Mouse (Mus musculus) E14TG2a.4 (cell line): Measurements from ENCODE around the gene Zfp719.
A peak's percentile ranks its signal among the peaks of the same experiment; 100 is the strongest.

Source experiments
- H3K27me3 ChIP-seq: 2 replicates; pipeline ENCODE4 v1.6.1; 2014; ENCODE audit warnings: low read length, control low read depth; ENCODE audit not compliant: insufficient read depth
- H3K36me3 ChIP-seq: 2 replicates; pipeline ENCODE4 v1.6.1; 2014; ENCODE audit warnings: low read length, control low read depth; ENCODE audit not compliant: insufficient read depth
- H3K4me1 ChIP-seq: replicated peaks from 2 replicates; pipeline ENCODE4 v1.6.1; 2014; ENCODE audit warnings: low read depth, low read length, control low read depth
- H3K4me3 ChIP-seq: replicated peaks from 2 replicates; pipeline ENCODE4 v1.5.1; 2014; ENCODE audit warnings: mild to moderate bottlenecking, low read length
- H3K9me3 ChIP-seq: 2 replicates; pipeline ENCODE4 v1.6.1; 2014; ENCODE audit warnings: low read length, control low read depth
- CTCF ChIP-seq: conservative IDR thresholded peaks from 2 replicates; pipeline ENCODE4 v1.5.1; 2014; ENCODE audit warnings: low read length
- NANOG ChIP-seq: IDR thresholded peaks from 2 replicates; pipeline ENCODE4 v1.6.1; 2014; ENCODE audit warnings: borderline replicate concordance, low read length, mixed read lengths
- POU5F1 ChIP-seq: IDR thresholded peaks from 2 replicates; pipeline ENCODE4 v1.6.1; 2014; ENCODE audit warnings: low read length, borderline replicate concordance

Zfp719 gene

GRCm38 (mm10) chr7:43548206-43548605, 31.2 kb upstream of the Zfp719 start:
- Histone ChIP-seq H3K9me3 (no peaks in the 10 kb centered on the region), H3K4me3 (no peak overlapping the region), H3K36me3 (no peaks in the 10 kb centered on the region), H3K27me3 (peaks cover 3% of the 10 kb centered on the region; the same call in 1 of the 2 replicates), H3K4me1 (peaks cover 32% of the 10 kb centered on the region)
- TF ChIP-seq CTCF (no peak), POU5F1 (no peak), NANOG (no peak)

- TF ChIP-seq NANOG (no peak), POU5F1 (no peak), CTCF (no peak)
- no peaks in the 10 kb centered on the region for H3K27me3 ChIP-seq
- H3K36me3 ChIP-seq: no peaks in the 10 kb centered on the region
- H3K4me1 ChIP-seq: peaks cover 8% of the 10 kb centered on the region
- H3K9me3 ChIP-seq: no peaks in the 10 kb centered on the region
- H3K4me3 ChIP-seq: no peak overlapping the region
Measured at GRCm38 (mm10) chr7:43553153-43553552, 26.3 kb upstream of the Zfp719 start.

- no peak for TF ChIP-seq CTCF
- TF ChIP-seq NANOG: no peak
- no peak for TF ChIP-seq POU5F1
- Histone ChIP-seq H3K9me3 (no peaks in the 10 kb centered on the region), H3K4me1 (no peaks in the 10 kb centered on the region), H3K36me3 (no peaks in the 10 kb centered on the region), H3K4me3 (no peak overlapping the region), H3K27me3 (no peaks in the 10 kb centered on the region)
Measured at GRCm38 (mm10) chr7:43554550-43554949, 24.9 kb upstream of the Zfp719 start.

- H3K36me3 ChIP-seq: no peaks in the 10 kb centered on the region
- no peaks in the 10 kb centered on the region for H3K27me3 ChIP-seq
- H3K9me3 ChIP-seq: no peaks in the 10 kb centered on the region
- TF ChIP-seq CTCF (no peak), NANOG (no peak), POU5F1 (no peak)
- H3K4me3 ChIP-seq: no peak overlapping the region
- H3K4me1 ChIP-seq: no peaks in the 10 kb centered on the region
Measured at GRCm38 (mm10) chr7:43555351-43555750, 24.1 kb upstream of the Zfp719 start.

GRCm38 (mm10) chr7:43556901-43557300, 22.5 kb upstream of the Zfp719 start:
- Histone ChIP-seq H3K4me1 (no peaks in the 10 kb centered on the region), H3K9me3 (no peaks in the 10 kb centered on the region), H3K4me3 (no peak overlapping the region), H3K27me3 (no peaks in the 10 kb centered on the region), H3K36me3 (no peaks in the 10 kb centered on the region)
- TF ChIP-seq CTCF: no peak
- TF ChIP-seq POU5F1: no peak
- no peak for TF ChIP-seq NANOG

GRCm38 (mm10) chr7:43562006-43562633, 17.3 kb upstream of the Zfp719 start, which contains the start of gene Zfp658:
TSS of gene Zfp658 (plus strand) at chr7:43562256.
- TF ChIP-seq POU5F1: no peak
- TF ChIP-seq NANOG: peak; percentile 89
- Histone ChIP-seq H3K36me3 (no peaks in the 10 kb centered on the region), H3K27me3 (no peaks in the 10 kb centered on the region), H3K4me3 (peak within 1 kb of the TSS; percentile 82), H3K9me3 (peaks cover 6% of the 10 kb centered on the region), H3K4me1 (peaks cover 11% of the 10 kb centered on the region)

GRCm38 (mm10) chr7:43562651-43563070, 16.7 kb upstream of the Zfp719 start:
- no peak for TF ChIP-seq NANOG
- no peak for TF ChIP-seq CTCF
- no peak for TF ChIP-seq POU5F1
- Histone ChIP-seq H3K4me1 (peaks cover 11% of the 10 kb centered on the region), H3K9me3 (peaks cover 11% of the 10 kb centered on the region), H3K27me3 (no peaks in the 10 kb centered on the region), H3K36me3 (peaks cover 3% of the 10 kb centered on the region), H3K4me3 (peak overlapping the region; percentile 82)

GRCm38 (mm10) chr7:43563300-43563699, 16.1 kb upstream of the Zfp719 start:
- Histone ChIP-seq H3K27me3 (no peaks in the 10 kb centered on the region), H3K4me3 (no peak overlapping the region), H3K36me3 (peaks cover 8% of the 10 kb centered on the region), H3K9me3 (peaks cover 18% of the 10 kb centered on the region), H3K4me1 (peaks cover 11% of the 10 kb centered on the region)
- no peak for TF ChIP-seq CTCF
- TF ChIP-seq NANOG: no peak
- TF ChIP-seq POU5F1: no peak

GRCm38 (mm10) chr7:43571216-43571615, 8.2 kb upstream of the Zfp719 start:
- H3K4me1 ChIP-seq: no peaks in the 10 kb centered on the region
- H3K36me3 ChIP-seq: peaks cover 15% of the 10 kb centered on the region
- TF ChIP-seq POU5F1: no peak
- TF ChIP-seq NANOG: no peak
- no peak for TF ChIP-seq CTCF
- no peak overlapping the region for H3K4me3 ChIP-seq
- peaks cover 84% of the 10 kb centered on the region for H3K9me3 ChIP-seq
- H3K27me3 ChIP-seq: no peaks in the 10 kb centered on the region
